Mouse (Mus musculus) lung, postnatal 0 days (tissue): Measurements from ENCODE around the gene Zfp775. TPM values are rescaled to one million over a fixed set of nuclear protein-coding genes. Genes with fewer than 3 reads are reported as not detected.

Experiments
- ATAC-seq: fragments of 200-750 bp; cut with Nextera tagmentation; 2 replicates; pipeline ENCODE4 v1.8.0; 2017; ENCODE audit warnings: moderate library complexity
- DNase-seq: peaks from one replicate; pipeline ENCODE4 v3.0.0-alpha.2; 2016; ENCODE audit warnings: low spot score
- H3K27ac ChIP-seq: fragments of 300-500 bp; sonication (generic); 2 replicates; pipeline ENCODE4 v1.5.1; 2014; ENCODE audit warnings: antibody characterized with exemption, mild to moderate bottlenecking, low read length, mixed read lengths
- H3K27me3 ChIP-seq: fragments of 300-500 bp; sonication (generic); replicated peaks from 2 replicates; pipeline ENCODE4 v1.6.1; 2014; ENCODE audit warnings: low read length, mixed read lengths; ENCODE audit not compliant: insufficient read depth
- H3K36me3 ChIP-seq: fragments of 300-500 bp; sonication (generic); 2 replicates; pipeline ENCODE4 v1.6.1; 2014; ENCODE audit warnings: low read length, mixed read lengths; ENCODE audit not compliant: insufficient read depth
- H3K4me1 ChIP-seq: fragments of 300-500 bp; sonication (generic); 2 replicates; pipeline ENCODE4 v1.6.1; 2014; ENCODE audit warnings: antibody characterized with exemption, low read depth, low read length, mixed read lengths; ENCODE audit not compliant: insufficient read depth
- H3K4me2 ChIP-seq: fragments of 300-500 bp; sonication (generic); replicated peaks from 2 replicates; pipeline ENCODE4 v1.6.1; 2014; ENCODE audit warnings: low read depth, mild to moderate bottlenecking, low read length, moderate library complexity, mixed read lengths
- H3K4me3 ChIP-seq: fragments of 300-500 bp; sonication (generic); 2 replicates; pipeline ENCODE4 v1.5.1; 2014; ENCODE audit warnings: low read depth, low read length
- H3K9ac ChIP-seq: fragments of 300-500 bp; sonication (generic); replicated peaks from 2 replicates; pipeline ENCODE4 v1.6.1; 2014; ENCODE audit warnings: low read depth, mild to moderate bottlenecking
- H3K9me3 ChIP-seq: fragments of 300-500 bp; sonication (generic); 2 replicates; pipeline ENCODE4 v1.6.1; 2016; ENCODE audit warnings: low read length, mixed read lengths
- CTCF ChIP-seq: IDR thresholded peaks from 2 replicates; pipeline ENCODE4 v1.5.1; 2016; ENCODE audit warnings: antibody characterized with exemption, mild to moderate bottlenecking
- EP300 ChIP-seq: IDR thresholded peaks from 2 replicates; pipeline ENCODE4 v1.6.1; 2016; ENCODE audit warnings: antibody characterized with exemption, mild to moderate bottlenecking, control low read depth
- WGBS: fragments of 180-500 bp; shearing (Covaris S2); extraction: QIAGEN DNeasy Blood & Tissue Kit; methylation state at CpG from one replicate; pipeline ENCODE4 v1.1.7; 2014; 5-methylcytosine and 5-hydroxymethylcytosine counted together
- polyA plus RNA-seq: library from polyadenylated mRNA; unstranded; fragments of >200 nt; fragmentation: Nextera tagmentation; extraction: Ambion mirVana; gene quantifications from 2 replicates; pipeline ENCODE4 v1.2.1, GENCODE M21; 2015

Zfp775 gene
- polyA plus RNA-seq, 1 experiment from 2014 or later = 5.3 TPM

DNA sequence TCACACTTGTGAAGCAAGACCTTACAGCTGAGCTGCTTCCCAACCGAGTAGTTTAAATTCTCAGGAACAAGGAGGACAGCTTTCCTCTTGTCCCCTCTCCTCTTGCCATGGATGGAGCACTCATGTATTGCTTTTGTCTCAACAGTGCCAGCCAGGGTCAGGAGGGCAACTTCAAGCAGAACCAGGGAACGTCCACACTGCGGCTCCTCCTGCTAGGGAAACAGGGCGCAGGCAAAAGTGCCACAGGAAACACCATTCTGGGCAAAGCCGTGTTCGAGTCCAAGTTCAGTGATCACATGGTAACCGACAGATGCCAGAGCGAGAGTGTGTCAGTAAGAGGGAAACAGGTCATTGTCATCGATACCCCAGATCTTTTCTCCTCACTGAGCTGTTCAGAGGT, 48.2 kb downstream of the Zfp775 start:
- no peak overlapping the region for H3K27ac ChIP-seq
- H3K9ac ChIP-seq = no peak overlapping the region
- TF ChIP-seq CTCF (no peak), EP300 (no peak)
- H3K4me3 ChIP-seq = no peak overlapping the region
- no peaks in the 10 kb centered on the region for H3K36me3 ChIP-seq
- ATAC-seq (no peak), DNase-seq (no peak)
- H3K4me1 ChIP-seq = no peaks in the 10 kb centered on the region
- H3K9me3 ChIP-seq = no peaks in the 10 kb centered on the region
- H3K4me2 ChIP-seq = no peak overlapping the region
- 86% methylated on average over 9 of the region's 9 CpGs for WGBS
- H3K27me3 ChIP-seq = no peaks in the 10 kb centered on the region

- no peak overlapping the region for H3K27ac ChIP-seq
- no peak for TF ChIP-seq CTCF
- TF ChIP-seq EP300 = no peak
- no peak for ATAC-seq
- no peaks in the 10 kb centered on the region for H3K27me3 ChIP-seq
- H3K4me2 ChIP-seq = no peak overlapping the region
- DNase-seq = no peak
- no peak overlapping the region for H3K4me3 ChIP-seq
- H3K4me1 ChIP-seq = no peaks in the 10 kb centered on the region
- H3K36me3 ChIP-seq = no peaks in the 10 kb centered on the region
- 54% methylated on average over 5 of the region's 5 CpGs for WGBS
- H3K9ac ChIP-seq = no peak overlapping the region
- H3K9me3 ChIP-seq = no peaks in the 10 kb centered on the region
Measured at GRCm38 (mm10) chr6:48658721-48659120, 56.9 kb downstream of the Zfp775 start.

GRCm38 (mm10) chr6:48664750-48665149, 62.9 kb downstream of the Zfp775 start:
- TF ChIP-seq EP300 (no peak), CTCF (no peak)

DNA sequence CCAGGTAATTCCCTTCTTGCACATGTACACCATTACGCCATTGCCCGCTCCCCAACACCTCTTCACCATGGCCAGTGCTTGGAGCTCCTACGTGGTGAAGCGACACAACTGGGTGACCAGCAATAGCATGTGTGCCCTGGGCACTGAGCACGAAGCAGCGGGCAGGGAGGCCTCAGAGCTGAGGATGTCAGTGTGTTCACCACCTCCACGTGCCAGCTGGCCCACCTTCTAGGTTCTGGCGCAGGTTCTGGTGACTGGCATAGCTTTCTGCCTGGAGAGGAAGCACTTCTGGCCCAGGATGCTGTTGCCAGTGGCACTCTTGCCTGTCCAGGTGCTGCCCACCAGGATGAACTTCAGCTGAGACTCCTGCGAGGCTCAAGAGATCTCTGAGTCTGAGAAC, 63.6 kb downstream of the Zfp775 start:
- DNase-seq (no peak), ATAC-seq (no peak)
- no peak overlapping the region for H3K4me2 ChIP-seq
- TF ChIP-seq CTCF = no peak
- TF ChIP-seq EP300 = no peak
- 95% methylated on average over 9 of the region's 9 CpGs for WGBS
- no peak overlapping the region for H3K9ac ChIP-seq
- H3K9me3 ChIP-seq = no peaks in the 10 kb centered on the region
- H3K27ac ChIP-seq = no peak overlapping the region
- no peaks in the 10 kb centered on the region for H3K4me1 ChIP-seq
- no peak overlapping the region for H3K4me3 ChIP-seq
- H3K36me3 ChIP-seq = no peaks in the 10 kb centered on the region
- H3K27me3 ChIP-seq = no peaks in the 10 kb centered on the region

More at GRCm38 (mm10) chr6:48664750-48665149, 62.9 kb downstream of the Zfp775 start:
- H3K4me2 ChIP-seq = no peak overlapping the region
- WGBS = 81% methylated on average over 4 of the region's 4 CpGs
- H3K4me3 ChIP-seq = no peak overlapping the region
- H3K9ac ChIP-seq = no peak overlapping the region
- H3K27me3 ChIP-seq = no peaks in the 10 kb centered on the region
- DNase-seq (no peak), ATAC-seq (no peak)
- no peaks in the 10 kb centered on the region for H3K4me1 ChIP-seq
- H3K9me3 ChIP-seq = no peaks in the 10 kb centered on the region
- H3K36me3 ChIP-seq = no peaks in the 10 kb centered on the region
- no peak overlapping the region for H3K27ac ChIP-seq

- Histone ChIP-seq H3K27ac (no peak overlapping the region), H3K36me3 (no peaks in the 10 kb centered on the region), H3K9ac (no peak overlapping the region), H3K4me3 (no peak overlapping the region), H3K27me3 (no peaks in the 10 kb centered on the region), H3K4me2 (no peak overlapping the region), H3K9me3 (no peaks in the 10 kb centered on the region), H3K4me1 (no peaks in the 10 kb centered on the region)
- DNase-seq (no peak), ATAC-seq (no peak)
- WGBS = 18% methylated on average over 7 of the region's 7 CpGs
- TF ChIP-seq CTCF = no peak
- no peak for TF ChIP-seq EP300
Measured at GRCm38 (mm10) chr6:48666159-48666586, 64.3 kb downstream of the Zfp775 start.

DNA sequence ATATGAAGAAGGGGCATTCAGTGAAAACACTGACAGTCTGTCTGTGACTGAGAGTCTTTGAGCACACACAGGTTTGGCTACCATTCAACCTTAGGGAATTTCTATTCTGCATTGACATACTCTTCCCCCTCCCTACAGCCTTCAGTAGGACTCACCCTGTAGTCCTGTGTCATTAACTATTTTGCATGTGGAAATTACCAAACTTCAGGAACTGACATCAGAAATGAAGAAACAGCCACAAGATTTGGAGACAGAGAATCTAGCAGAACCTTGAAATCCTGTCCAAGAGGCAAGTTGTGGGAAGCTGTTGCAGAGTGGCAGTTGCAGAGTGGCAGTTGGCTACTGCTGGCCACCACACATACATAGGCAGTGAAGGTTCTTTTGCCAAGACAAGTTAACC, 66.2 kb downstream of the Zfp775 start:
- Histone ChIP-seq H3K27me3 (no peaks in the 10 kb centered on the region), H3K9ac (no peak overlapping the region), H3K4me2 (no peak overlapping the region), H3K36me3 (no peaks in the 10 kb centered on the region), H3K4me3 (no peak overlapping the region), H3K27ac (no peak overlapping the region), H3K4me1 (no peaks in the 10 kb centered on the region), H3K9me3 (no peaks in the 10 kb centered on the region)
- ATAC-seq (no peak), DNase-seq (no peak)
- TF ChIP-seq CTCF (no peak), EP300 (no peak)

DNA sequence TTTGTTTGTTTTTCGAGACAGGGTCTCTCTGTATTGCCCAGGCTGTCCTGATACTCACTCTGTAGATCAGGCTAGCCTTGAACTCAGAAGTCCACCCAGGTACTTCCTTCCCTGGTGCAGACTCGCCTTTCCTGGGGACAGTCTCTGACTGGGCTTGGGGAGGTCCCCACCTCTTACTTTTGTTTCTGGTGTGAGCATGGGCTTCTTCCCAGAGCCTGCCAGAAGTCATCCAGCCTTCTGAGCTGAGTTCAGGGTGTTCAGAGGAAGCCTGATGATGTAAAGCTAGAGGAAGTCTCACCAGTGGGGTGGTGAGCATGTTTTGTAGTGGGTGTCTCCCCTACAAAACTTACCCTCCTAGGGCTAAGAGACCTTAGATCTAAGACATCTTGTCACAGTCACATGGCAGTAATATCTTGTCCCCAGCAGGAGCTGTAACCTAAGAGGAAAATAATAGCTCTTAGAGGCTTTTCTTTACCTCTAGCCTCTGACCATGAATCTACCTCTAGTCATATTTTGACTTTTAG, 67.6 kb downstream of the Zfp775 start:
- no peak overlapping the region for H3K9ac ChIP-seq
- no peaks in the 10 kb centered on the region for H3K27me3 ChIP-seq
- no peaks in the 10 kb centered on the region for H3K9me3 ChIP-seq
- H3K4me3 ChIP-seq = no peak overlapping the region
- TF ChIP-seq EP300 = no peak
- no peak for TF ChIP-seq CTCF
- H3K4me1 ChIP-seq = no peaks in the 10 kb centered on the region
- H3K27ac ChIP-seq = no peak overlapping the region
- no peak for DNase-seq
- H3K4me2 ChIP-seq = no peak overlapping the region
- 63% methylated on average over 2 of the region's 2 CpGs for WGBS
- H3K36me3 ChIP-seq = no peaks in the 10 kb centered on the region
- ATAC-seq = no peak

Other genes starting within 250 kb of the Zfp775 start
- gene Krba1, start 206.5 kb upstream of the Zfp775 start, polyA plus RNA-seq = 7.6 and 8.4 TPM in 2 replicates
- 31.5 and 34.6 TPM in 2 replicates for gene Zfp467, start 156.2 kb upstream of the Zfp775 start, polyA plus RNA-seq
- gene Sspo, start 153.8 kb upstream of the Zfp775 start, polyA plus RNA-seq = 0.31 and 0.64 TPM in 2 replicates
- 8.4 and 9.1 TPM in 2 replicates for gene Atp6v0e2, start 64.4 kb upstream of the Zfp775 start, polyA plus RNA-seq
- 4.2 and 4.7 TPM in 2 replicates for gene Lrrc61, start 47.3 kb upstream of the Zfp775 start, polyA plus RNA-seq
- 301 and 319 TPM in 2 replicates for gene Rarres2, start 29.3 kb upstream of the Zfp775 start, polyA plus RNA-seq
- not detected in 2 replicates for gene Gm45021, start 12.5 kb upstream of the Zfp775 start, polyA plus RNA-seq
- 15.2 and 15.5 TPM in 2 replicates for gene Repin1, start 8.2 kb upstream of the Zfp775 start, polyA plus RNA-seq
- not detected in 2 replicates for gene Gm44965, start 8.1 kb upstream of the Zfp775 start, polyA plus RNA-seq
- 0.30 and 0.49 TPM in 2 replicates for gene AI854703, start 24.7 kb downstream of the Zfp775 start, polyA plus RNA-seq
- gene Gimap8, start 45.2 kb downstream of the Zfp775 start, polyA plus RNA-seq = 8.6 and 10.8 TPM in 2 replicates
- 14.2 and 15.1 TPM in 2 replicates for gene Gimap9, start 74.1 kb downstream of the Zfp775 start, polyA plus RNA-seq
- 129 and 151 TPM in 2 replicates for gene Gimap4, start 82.5 kb downstream of the Zfp775 start, polyA plus RNA-seq
- 75.4 and 91.2 TPM in 2 replicates for gene Gimap6, start 106.2 kb downstream of the Zfp775 start, polyA plus RNA-seq
- 2.2 and 6.0 TPM in 2 replicates for gene Gm28053, start 116.5 kb downstream of the Zfp775 start, polyA plus RNA-seq
- 0.14 and 0.21 TPM in 2 replicates for gene Gimap7, start 116.6 kb downstream of the Zfp775 start, polyA plus RNA-seq
- 61.8 and 74.6 TPM in 2 replicates for gene Gimap1, start 137.0 kb downstream of the Zfp775 start, polyA plus RNA-seq
- 36.5 and 49.8 TPM in 2 replicates for gene Gimap5, start 144.1 kb downstream of the Zfp775 start, polyA plus RNA-seq
- 0.31 and 0.61 TPM in 2 replicates for gene Gimap3, start 168.8 kb downstream of the Zfp775 start, polyA plus RNA-seq
- gene Tmem176a, start 238.9 kb downstream of the Zfp775 start, polyA plus RNA-seq = 485 and 539 TPM in 2 replicates
- 798 and 806 TPM in 2 replicates for gene Tmem176b, start 239.4 kb downstream of the Zfp775 start, polyA plus RNA-seq